Mouse (Mus musculus) lung, postnatal 14 days (tissue): ENCODE measurements around the gene Pik3cd.
A peak's percentile ranks its signal among the peaks of the same experiment; 100 is the strongest.

Experiments used
- DNase-seq: peaks from one replicate; pipeline ENCODE4 v3.0.0; 2021

Pik3cd gene

GRCm38 (mm10) chr4:149604518-149604917 is 97.9 kb downstream of the Pik3cd start:
- DNase-seq, result no peak

GRCm38 (mm10) chr4:149603860-149604259 is 98.5 kb downstream of the Pik3cd start:
- no peak for DNase-seq

- no peak for DNase-seq
Measured at GRCm38 (mm10) chr4:149602236-149602635, 100.1 kb downstream of the Pik3cd start.

- peak; percentile 40 for DNase-seq
Measured at GRCm38 (mm10) chr4:149601484-149601883, 100.9 kb downstream of the Pik3cd start.

GRCm38 (mm10) chr4:149600130-149600529 is 102.2 kb downstream of the Pik3cd start:
- no peak for DNase-seq

- DNase-seq, result no peak
Measured at GRCm38 (mm10) chr4:149599549-149599948, 102.8 kb downstream of the Pik3cd start.
